Mouse (Mus musculus) CD8-positive naive resting alpha-beta T cell, adult 2 months (primary cell): ENCODE measurements around the gene Pdk2.
A peak's percentile ranks its signal among the peaks of the same experiment; 100 is the strongest.

Source experiments
- DNase-seq, 2 experiments: peaks; one replicate each; pipeline ENCODE4 v3.0.0; 2022; ENCODE audit warnings: low read depth in 2 of 2, low spot score in 2 of 2

Pdk2 gene

DNA sequence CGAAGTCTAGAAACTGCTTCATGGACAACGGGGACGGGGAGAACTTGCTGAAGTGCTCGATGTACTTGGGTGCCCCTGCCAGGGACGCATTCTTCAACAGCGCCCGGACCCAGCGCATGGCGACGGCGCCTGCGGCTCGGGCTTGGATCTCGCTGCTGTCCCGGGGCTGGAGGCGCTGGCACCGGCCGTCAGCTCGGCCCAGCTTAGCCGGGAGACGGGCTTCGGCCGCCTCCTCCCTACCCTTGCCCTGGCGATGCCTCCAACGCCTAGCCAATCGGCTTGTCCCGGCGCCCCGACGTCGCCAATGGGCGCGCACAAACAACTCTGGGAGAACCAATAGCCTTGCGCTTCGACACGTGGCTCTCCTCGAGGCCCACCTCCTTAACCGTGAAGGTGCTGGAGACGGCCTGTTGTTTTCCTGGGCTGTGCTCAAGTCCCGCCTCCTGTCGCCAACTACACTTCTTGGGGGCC, at the start of gene Pdk2:
Pdk2 (minus strand) TSS at position 216 of the 471 bp plus-strand sequence.
- peak; percentile 88 for DNase-seq

DNA sequence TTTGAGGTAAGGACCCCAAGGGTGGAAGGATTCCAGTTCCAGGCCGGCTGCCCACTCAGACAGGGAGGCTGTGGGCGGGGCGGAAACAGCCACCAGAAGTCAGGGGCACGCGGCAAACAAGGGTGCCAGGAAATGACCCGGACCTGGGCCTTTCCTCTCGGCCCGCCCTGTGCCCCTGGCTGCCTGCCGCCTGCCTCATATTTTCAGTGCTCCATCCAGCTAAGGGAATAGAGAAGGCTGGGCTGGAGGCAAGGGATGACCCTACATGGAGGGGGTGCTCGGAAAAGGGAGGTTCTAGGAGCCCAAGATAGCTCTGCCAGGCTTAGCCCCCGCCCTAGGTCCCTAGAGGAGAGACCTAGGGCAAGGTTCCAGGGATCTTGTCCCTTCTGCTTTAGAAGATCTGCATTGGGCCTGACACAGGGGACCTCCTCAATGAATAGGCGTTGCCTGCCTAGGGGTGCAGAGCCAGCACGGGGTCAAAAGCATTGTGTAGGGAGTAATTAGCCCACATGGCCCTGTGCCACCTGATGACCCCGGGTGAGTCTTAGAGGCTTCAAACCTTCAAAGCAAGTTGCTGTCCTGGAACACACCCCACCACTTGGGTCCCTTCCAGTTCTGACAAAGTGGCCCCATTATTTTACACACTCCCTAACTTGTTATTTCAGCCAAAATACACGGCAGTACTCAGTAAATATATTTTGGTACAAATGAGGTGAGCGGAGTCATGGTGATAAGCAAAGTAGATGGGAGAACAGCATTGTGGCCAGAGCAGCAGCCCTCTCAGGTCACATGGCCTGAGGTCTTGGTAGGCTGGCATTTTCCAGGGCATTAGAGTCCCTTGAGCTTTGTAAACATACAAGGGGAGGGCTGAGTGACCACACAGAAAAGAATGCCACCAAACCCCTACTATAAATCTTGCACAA, 48.0 kb upstream of the Pdk2 start:
- no peak for DNase-seq

DNA sequence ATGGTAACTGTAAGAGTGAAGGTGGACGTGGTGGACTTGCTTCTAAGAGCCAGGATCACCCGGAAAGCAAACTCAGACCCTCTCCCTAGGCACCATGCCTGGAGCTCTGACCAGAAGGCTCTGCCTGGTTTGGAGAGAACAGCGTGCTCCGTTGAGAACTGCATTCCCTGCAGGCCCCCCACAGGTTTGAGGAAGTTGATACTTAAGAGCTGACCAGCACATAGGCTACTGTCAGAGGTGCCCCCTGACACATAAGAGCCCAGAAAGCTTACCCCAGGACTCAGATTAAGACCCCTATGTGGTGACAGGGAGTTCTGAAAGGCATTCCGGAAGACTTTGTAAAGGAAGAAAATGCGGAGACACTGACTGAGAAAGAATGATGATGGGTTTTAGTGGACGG, 47.1 kb upstream of the Pdk2 start:
- DNase-seq = no peak

DNA sequence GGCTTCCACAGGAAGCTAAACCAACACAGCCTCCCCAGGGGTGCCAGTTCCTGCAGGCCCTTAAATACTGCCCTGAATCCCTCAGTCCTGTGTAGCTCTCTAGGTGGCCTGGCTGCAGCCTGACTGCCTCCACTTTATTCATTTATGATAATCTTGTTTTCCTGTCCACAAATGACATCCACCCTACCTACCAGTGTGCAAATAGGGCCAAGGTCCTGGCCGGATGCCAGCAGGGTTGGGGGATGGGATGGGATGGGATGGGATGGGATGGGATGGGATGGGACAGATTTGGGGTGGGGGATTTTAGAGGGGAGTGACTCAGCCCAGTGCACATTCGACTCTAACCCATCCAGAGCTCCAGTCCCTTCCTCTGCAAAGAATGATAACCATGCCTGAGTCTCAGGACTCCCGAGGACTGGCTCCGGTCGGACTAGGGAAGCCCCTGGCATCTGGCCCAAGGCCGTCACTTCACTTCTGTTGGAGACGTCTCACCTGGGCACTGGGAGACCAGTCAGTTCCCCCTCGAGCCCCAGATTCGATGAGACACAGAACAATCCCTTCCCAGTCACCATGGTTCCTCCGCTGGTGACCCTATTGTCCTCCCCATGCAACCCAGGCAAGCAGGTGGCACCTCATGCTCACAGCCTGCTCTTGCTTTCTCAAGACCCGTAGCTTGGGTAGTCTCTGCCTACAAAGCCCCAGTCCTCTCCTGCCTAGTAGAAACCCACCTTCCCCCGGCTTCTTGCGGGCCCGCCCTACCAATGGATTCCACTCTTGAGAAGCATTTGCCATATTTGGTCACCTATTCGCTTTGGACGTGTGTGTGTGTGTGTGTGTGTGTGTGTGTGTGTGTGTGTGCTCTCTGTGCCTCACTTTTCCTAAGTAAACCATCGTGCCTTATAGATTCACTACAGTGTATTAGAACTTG, 46.4 kb upstream of the Pdk2 start:
- DNase-seq = no peak

DNA sequence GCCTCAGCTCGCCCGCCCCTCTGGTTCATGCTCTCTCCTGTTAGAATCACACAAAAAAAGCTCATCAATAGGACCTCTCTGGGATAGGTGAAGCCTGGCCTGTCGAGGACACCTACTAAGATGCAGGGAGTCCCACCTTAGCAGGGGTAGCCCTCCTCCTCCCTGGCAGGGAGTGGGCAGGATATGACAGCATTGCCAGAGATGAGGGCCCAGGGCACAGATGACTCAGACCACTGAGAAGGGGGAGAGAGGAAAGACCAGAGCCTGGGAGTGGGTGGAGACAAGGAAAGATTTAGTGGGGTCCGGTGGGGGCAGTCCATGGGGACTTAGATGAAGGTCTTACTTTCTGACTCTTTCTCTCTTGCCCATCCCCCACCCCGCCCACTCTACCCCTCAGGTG, 45.1 kb upstream of the Pdk2 start:
- no peak for DNase-seq

DNA sequence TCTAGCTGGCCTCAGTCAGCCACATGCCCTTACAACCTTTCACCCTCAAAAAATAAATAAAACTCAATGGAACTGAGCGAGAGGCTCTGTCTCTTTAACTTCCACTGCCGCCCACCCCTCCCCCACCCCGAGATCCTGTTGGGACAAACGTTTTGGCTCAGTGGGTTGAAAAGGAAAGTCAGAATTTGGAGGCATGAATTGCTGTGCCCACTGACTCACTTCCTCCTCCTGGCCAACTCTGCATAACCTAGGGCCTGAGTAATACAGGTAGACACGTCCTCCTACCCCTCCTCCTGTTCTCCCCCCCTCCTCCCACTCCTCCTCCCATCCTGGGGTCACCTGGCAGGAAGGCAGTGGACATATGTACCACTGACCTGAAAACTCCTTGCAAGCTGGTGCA, 44.6 kb upstream of the Pdk2 start:
- no peak for DNase-seq

DNA sequence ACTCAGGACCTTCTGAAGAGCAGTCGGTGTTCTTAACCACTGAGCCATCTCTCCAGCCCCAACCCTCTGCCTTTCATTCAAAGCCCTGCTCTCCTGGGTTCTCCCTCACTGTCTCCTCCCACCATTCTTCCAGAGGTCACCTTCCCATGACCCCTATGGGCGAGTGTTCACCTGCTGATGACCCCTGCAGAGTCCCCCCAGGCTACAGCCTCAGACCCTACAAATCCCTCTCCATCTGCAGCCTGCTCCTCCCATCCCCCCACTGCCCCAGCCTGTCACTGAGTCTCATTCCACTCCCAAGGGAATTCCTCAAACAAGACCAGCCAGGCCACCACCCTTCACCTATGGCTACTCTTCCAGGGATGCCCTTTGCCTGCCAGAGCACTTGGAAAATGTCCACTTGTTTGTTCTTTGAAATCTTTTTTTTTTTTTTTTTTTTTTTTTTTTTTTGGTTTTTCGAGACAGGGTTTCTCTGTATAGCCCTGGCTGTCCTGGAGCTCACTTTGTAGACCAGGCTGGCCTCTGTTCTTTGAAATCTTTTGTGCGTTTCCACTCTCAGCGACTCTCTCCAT, 43.7 kb upstream of the Pdk2 start:
- DNase-seq = no peak

DNA sequence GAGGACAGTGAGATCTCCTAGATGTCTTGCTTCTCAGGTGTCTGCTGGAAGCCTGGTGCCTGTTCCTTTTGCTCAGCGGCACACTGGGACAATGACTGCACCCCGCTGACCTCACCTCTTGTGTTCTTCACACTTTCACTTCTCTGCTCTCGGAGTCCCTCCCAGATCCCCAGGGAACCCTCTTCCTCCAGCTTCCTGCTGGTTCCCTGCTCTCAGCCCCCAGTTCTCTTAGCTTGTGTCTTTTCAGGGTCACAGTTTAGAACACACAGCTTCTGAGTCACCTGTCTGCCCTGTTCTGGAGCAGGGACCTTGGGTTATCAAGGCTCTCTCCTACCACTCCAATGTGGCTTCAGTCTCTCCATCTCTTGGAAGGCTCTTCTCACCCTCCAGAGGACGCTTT, 43.0 kb upstream of the Pdk2 start:
- no peak for DNase-seq

DNA sequence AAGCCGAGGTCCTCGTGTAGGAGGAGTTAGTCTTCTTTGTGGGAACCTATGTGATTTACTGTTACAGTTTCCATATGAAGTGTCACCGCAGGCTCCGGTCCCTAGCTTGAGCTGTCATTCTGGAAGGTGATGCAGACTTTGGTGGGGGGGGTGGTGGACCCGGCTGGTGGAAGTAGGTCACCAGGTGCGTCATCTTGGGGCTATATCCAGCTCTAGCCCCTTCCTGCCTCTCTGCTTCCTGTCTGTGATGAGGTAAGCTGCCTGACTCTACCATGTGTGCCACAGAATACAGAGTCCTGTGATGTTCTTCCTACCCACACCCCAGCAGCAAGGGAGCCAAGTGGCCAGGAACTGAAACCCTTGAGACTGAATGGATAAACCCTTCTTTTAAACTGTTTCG, 41.7 kb upstream of the Pdk2 start:
- no peak for DNase-seq

DNA sequence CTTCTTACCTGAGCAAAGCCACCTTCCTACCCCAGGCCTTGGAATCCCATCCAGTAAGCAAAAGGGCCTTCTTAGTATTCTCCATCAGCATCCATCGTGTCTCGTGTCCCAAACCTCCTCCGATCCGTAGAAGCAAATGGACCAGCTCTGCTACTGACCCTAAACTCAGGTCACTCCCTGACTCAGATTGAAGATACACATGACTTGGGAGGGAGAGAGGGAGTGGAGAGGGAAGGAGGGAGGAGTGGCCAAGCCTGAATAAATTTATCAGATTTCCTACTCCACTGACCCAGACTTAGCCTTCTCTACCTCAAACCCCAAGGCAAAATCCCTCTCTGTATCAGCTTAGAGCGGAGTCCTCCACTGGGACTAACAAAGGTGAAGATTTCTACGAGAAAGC, 39.6 kb upstream of the Pdk2 start:
- no peak for DNase-seq

DNA sequence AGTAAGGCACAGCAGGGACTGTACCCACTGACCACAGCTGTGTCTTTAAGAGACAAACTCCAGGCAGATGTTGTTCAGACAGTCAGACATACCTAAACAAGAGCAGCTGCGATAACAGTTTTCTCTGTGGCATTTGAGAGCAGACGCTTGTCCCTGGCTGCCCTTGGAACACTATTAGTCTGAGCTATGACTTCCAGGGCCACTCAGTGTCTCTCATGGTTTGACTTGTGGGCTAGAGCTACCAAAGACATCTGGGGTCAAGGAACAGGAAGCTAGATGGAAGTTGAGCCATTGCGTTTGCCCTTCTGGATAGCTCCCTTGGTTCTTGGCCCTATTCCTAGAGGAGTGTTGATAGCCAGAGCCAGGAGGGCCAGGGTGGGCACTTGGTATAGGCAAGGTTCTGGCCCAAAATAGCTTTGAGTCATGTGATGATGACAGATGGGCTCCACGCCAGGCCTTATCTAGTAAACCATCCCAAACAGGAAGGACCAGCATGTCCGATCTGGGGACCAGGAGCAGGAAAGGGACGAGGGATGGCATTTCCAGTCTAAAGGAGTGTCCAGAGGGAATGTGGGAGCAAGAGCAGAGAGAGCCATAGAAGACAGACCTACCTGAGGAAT, 38.2 kb upstream of the Pdk2 start:
- DNase-seq = no peak

DNA sequence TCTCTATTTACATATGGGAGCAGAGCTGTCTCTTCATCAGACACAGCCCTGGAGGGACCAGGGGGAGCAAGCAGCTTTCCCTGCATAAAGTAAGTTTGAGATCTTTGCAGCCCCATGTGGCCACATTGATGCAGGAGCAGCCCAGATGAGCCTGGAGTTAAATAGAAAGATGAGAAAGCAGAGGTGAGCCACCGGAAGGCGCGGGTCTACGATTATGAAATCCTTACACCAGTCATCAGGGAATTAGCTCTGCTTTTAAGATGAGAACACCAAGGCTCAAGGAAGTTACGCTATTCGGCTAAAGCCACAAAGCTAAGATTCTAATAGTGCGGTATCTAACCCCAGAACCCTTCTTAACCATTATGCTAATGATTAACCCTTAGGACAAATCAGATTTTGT, 36.8 kb upstream of the Pdk2 start:
- DNase-seq = no peak

DNA sequence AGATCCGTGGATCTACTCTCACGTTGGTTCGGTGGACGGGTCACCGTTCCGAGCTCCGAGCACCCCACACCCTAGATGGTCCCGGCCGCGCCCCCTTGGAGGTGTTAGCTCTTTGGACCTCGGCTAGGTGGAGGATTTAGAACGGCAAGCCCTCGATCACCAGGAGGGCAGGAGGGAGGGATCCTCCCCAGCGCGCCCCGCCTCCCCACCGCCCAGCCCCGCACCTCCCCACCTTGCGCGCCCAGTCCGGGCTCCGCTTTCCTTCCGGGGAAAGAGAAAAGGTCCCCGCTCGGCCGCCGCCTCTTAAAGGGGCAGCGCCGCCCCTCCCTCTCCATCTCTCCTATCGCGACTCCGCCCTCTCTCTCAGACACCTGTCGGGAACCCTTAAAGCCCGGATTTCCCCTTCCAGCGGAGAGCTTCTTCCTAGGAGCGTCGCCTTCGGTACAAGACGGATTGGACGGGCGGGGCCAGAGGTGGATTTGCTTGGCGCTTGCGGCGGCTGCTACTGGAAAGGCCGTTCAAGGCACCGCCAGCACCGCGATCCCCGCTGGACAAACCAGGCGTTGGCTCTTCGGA, 35.5 kb upstream of the Pdk2 start, which contains the start of gene Itga3:
Itga3 (minus strand) TSS at position 266 of the 576 bp plus-strand sequence.
- peak; percentile 16 to 38 for DNase-seq

DNA sequence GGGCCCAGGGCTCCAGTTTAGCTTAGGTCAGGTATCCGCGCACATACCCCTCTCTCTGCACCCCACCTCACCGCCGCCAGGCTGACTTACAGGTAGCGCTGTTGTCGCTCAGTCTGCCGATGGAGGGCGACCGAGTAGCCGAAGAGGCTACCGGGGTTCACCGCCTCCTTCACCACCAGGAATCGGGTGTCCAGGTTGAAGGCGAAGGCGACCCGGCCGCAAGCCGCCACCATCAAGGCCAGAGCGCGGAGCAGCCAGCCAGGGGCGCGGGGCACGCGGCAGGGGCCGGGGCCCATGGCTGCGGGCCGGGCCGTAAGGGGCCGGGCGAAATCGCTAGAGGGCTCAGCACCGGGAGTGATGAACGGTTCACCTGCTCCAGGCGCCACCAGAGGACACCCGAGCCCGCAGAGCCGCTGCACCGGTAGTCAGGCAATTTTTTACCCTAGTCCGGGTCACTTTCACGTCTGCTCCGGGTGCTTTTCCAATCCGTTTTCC, 34.9 kb upstream of the Pdk2 start:
- peak; percentile 47 to 56 for DNase-seq

DNA sequence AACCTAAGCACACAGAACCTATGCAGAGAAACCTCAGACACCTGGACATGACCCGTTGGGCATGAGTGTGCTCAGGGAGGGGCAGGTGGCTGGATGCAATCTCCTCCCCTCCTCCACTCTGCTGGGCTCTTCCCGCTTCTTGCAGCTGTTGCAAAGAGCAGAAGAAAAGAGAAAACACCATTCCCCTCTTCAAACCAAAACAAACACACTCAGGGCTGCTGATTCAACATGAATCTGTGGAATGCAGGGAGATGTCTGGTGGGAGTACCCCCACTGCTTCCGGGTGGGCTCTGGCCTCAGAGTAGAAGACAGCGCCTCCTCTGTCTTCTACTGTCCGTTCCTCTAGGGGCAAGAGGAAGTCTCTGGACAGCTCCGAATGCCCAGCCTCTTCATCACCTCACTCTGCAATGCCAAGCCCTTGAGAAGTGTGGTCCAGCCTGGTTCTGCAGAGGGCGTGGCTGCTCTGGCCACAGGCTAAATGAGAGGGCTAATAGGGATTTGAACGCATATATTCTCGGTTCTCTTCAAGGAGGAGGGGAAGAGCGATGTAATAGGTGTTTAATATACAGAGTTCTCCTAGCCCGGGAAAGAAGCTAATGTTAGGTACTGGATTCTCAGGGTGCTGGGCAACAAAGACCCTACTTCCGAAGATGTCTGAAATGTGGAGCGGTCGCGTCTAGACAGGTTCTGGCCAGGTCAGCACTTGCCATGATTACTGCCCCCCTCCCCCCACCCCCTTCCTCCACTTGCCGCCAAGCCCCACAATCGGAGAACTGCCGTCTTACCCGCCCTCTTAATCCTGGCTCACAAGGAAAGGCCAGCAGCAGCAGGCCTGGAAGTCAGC, 34.3 kb upstream of the Pdk2 start:
- DNase-seq = no peak

DNA sequence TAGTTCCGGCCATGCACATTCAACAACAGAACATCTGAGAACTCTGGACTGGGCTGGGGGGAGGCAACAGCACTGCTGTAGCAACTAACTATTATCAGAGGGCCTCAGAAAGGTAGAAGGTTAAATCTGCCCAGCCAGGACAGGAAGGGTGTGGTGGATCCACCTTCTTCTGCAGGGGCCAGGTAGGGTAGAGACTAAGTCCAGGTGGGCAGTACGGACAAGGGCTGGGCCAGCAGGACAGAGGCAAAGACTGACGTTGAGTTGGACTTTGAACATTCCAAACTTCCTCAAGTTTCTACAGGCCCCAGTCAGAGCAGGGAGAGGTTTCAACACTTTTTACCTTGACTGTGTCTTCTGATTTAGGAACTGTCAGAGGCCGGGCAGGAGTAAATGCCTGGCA, 33.5 kb upstream of the Pdk2 start:
- no peak for DNase-seq

DNA sequence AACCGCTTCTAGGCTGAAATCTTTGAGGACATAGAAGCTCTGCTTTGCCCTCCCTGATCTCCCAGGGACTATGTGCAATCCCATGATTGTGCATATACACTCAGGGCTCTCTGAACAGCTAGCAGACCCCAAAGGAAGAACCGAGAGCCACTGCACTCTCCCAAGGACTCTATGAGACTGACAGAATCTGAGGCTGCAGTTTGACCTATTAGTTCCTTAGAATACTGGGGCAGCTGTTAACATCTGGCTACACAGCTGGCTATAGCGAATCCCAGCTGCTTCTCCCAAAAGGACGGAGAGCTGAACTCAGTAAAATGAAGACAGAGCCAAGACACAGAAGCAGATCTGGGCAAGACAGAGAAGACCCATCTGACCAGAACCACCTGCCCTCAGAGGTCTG, 32.7 kb upstream of the Pdk2 start:
- no peak for DNase-seq

DNA sequence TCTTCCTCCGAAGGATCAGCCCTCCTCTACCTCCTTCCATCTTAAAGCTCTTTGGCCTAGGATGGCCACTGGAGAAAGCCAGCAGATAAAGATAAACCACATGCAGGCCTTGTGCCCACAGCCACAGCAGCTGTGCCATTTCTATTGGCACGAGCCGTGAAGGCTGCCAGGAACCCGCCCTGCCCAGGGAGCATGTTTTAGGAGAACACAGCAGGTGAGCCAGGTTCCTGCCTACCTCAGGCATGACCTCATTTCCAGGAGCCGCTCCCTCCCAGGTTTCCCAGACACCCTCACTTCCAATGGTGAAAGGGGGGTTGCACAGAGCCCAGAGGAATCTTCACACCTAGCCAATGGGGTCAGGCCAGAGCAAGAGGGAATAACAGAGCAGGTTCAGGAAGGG, 31.6 kb upstream of the Pdk2 start:
- DNase-seq = no peak

DNA sequence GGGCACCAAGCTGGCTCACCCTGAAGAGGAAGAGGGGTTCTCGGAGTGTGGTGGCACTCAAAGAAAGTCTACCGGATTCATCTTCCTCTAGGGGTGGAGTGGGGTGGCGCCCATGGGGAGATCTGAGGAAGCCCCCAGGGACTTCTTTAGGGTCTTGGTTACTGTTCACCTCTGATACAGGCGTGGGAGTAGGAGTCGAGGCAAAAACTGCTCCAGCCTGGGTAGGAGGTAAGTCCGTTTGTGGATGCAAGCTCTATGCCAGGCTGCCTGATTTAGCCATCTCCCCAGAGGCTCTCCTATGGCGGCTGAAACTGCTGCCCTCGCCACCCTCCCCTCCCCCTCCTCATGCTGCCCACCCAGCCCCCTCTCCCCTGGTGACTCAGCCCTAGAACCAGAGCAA, 31.0 kb upstream of the Pdk2 start:
- DNase-seq = no peak

DNA sequence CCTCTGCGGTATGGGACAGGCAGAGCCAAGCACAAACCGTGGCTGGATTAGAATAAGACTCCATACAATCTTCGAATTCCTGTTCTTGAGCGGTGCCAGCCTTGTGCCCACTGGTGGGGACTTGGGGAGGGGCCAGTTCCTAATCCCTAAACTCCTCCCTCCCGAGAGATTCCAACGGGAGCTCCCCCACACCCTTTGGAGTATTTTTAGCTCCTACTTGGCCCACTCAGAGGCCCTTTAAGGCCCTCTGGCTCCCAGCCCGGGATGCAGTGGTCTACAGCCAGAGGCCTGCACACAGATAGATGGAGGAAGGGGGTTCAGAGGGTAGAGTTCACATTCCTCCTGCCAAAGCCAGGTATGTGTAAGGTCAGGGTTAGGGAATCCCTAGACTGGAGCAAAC, 30.1 kb upstream of the Pdk2 start:
- DNase-seq = no peak
